Mouse (Mus musculus): Measurements from ENCODE around the gene Ppp1r13b.

DNA sequence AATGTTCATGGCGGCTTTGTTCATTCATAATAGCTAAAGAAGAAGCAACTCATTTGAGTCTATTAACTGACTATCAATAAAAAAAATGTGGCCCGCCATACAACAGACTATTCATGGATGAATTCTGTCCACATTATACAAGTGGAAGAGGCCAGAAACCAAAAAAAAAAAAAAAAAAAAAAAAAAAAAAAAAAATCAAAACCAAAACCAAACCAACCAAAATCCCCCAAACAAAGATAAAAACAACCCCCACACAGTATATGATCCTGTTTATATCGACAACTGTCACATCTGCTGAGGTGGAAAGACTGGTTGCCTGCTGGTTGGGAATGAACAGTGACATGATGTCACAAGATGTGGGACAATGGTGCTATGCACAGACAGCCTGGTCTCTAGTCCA, 32.4 kb downstream of the Ppp1r13b start:
- no peak for TF ChIP-seq POLR2A (IDR thresholded peaks at IDR 0.05; ENCODE audit: low read depth, low read length)
- TF ChIP-seq CTCF (IDR thresholded peaks at IDR 0.05; ENCODE audit: borderline replicate concordance, insufficient read depth, low read length) = no peak
